9 mouse cellular contexts compared by ENCODE assay signal in the genomic region with DNA sequence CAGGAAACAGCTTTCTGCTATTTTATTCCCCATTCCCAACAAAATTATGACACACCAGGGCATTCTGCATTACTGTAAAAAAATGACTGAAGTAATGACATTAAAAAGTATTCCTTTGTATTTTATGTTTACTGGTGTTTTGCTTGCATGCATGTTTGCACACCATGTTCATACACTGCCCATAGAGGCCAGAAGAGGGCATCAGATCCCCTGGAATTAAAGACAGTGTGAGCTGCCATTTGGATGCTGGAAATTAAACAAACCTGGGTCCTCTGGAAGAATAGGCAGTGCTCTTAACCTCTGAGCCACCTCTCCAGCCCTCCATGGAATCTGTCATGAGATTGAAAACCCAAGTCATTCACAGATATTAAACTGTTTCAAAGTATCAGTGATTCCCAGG.
DNase-seq lines count a peak whose midpoint lies in the region.
"Had no signal": no experiment of that assay in that cellular context is flagged by ENCODE, and none has a peak within 500 bp of the region (broad histone marks: within the 10 kb centered on the region; RNA-seq: fewer than 3 reads in every experiment).

No protein-coding gene starts in this region.

- peak; percentile 15 to 73 for DNase-seq in adrenal gland, adult (ENCODE audit: inconsistent age in 2 of 2, low spot score in 1 of 2)
- no peak for DNase-seq in adrenal gland, postnatal 25 days
- DNase-seq in kidney, adult 8-10 months, result peak; percentile 10 to 28
- DNase-seq in kidney, adult 11 months, result no peak
- DNase-seq in adipocyte (ENCODE audit: low spot score), result peak; percentile 62
- peak; percentile 16 to 22 for DNase-seq in lung, adult 18-20 months
- no peak for DNase-seq in gastrocnemius, postnatal 25 days
- DNase-seq in right cerebral cortex, adult 18-20 months, result no peak
- DNase-seq: liver, embryonic 13.5 days had no signal

Comparison
In these comparisons a context has a peak if more than half of its experiments do, and no peak if none do; other contexts are left out.
1. DNase-seq: peak in adrenal gland, adult (2 of 2), kidney, adult 8-10 months (2 of 2), adipocyte (single experiment) and lung, adult 18-20 months (2 of 2); none in adrenal gland, postnatal 25 days (single experiment), kidney, adult 11 months (single experiment), gastrocnemius, postnatal 25 days (single experiment) and right cerebral cortex, adult 18-20 months (single experiment).